Mouse (Mus musculus): Measurements from ENCODE around the gene Mtor. TPM values are rescaled to one million over a fixed set of nuclear protein-coding genes. Genes with fewer than 3 reads are reported as not detected.

The Mtor gene
- polyA plus RNA-seq, 1 experiment = 14.2 TPM

GRCm38 (mm10) chr4:148441931-148442330, 6.5 kb upstream of the Mtor start:
- Histone ChIP-seq H3K4me3 (ENCODE audit: extremely low read depth, insufficient read depth, insufficient read length) (no peak overlapping the region), H3K36me3 (ENCODE audit: control insufficient read depth, insufficient read depth, low read length) (no peaks in the 10 kb centered on the region), H3K4me1 (ENCODE audit: control insufficient read depth, insufficient read depth, insufficient read length) (peaks cover 7% of the 10 kb centered on the region; the same call in 1 of the 2 replicates), H3K27me3 (ENCODE audit: control insufficient read depth, insufficient read depth, low read length) (no peaks in the 10 kb centered on the region), H3K27ac (ENCODE audit: insufficient read depth, low read length) (no peak overlapping the region)
- TF ChIP-seq CTCF (IDR thresholded peaks at IDR 0.05; ENCODE audit: extremely low read depth, insufficient read depth, insufficient read length, insufficient replicate concordance) (no peak), POLR2A (IDR thresholded peaks at IDR 0.05; ENCODE audit: low read depth, low read length) (no peak)
- WGBS = 91% methylated on average over 5 of the region's 5 CpGs
- DNase-seq (ENCODE audit: low read depth in 1 of 2, low spot score in 2 of 2) = no peak

DNA sequence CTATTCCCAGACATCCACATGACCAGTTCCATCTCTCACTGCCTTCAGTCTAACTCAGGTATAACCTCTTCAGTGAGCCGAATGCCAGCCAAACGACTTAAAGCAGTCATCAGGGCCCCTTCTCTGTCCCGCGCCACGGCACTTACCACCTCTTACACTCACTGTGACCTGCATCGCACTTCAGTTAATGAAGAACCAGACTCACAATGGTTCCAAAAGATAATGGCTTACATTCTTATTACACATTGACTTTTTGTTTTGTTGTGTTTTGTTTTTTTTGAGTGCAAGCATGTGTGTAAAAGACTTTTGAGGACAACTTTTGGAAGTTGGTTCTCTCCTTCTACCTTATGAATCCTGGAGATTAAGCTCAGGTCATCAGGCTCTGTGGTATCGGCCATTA, 5.8 kb upstream of the Mtor start:
- DNase-seq (ENCODE audit: low read depth in 1 of 2, low spot score in 2 of 2) = no peak
- no peak overlapping the region for H3K27ac ChIP-seq (ENCODE audit: insufficient read depth, low read length)
- 94% methylated on average over 7 of the region's 7 CpGs for WGBS
- H3K27me3 ChIP-seq (ENCODE audit: control insufficient read depth, insufficient read depth, low read length) = no peaks in the 10 kb centered on the region
- no peak overlapping the region for H3K4me3 ChIP-seq (ENCODE audit: extremely low read depth, insufficient read depth, insufficient read length)
- H3K4me1 ChIP-seq (ENCODE audit: control insufficient read depth, insufficient read depth, insufficient read length) = peaks cover 7% of the 10 kb centered on the region; the same call in 1 of the 2 replicates
- TF ChIP-seq CTCF (IDR thresholded peaks at IDR 0.05; ENCODE audit: extremely low read depth, insufficient read depth, insufficient read length, insufficient replicate concordance) = no peak
- no peak for TF ChIP-seq POLR2A (IDR thresholded peaks at IDR 0.05; ENCODE audit: low read depth, low read length)
- H3K36me3 ChIP-seq (ENCODE audit: control insufficient read depth, insufficient read depth, low read length) = no peaks in the 10 kb centered on the region

GRCm38 (mm10) chr4:148444250-148444967, 4.0 kb upstream of the Mtor start, which contains the start of gene Ubiad1:
Gene Ubiad1 (minus strand): TSS chr4:148444771.
- peak within 1 kb of the TSS; percentile 96 for H3K4me3 ChIP-seq (ENCODE audit: extremely low read depth, insufficient read depth, insufficient read length)
- peak within 1 kb of the TSS; percentile 84 for H3K27ac ChIP-seq (ENCODE audit: insufficient read depth, low read length)
- 2% methylated on average over 45 of the region's 46 CpGs for WGBS

DNA sequence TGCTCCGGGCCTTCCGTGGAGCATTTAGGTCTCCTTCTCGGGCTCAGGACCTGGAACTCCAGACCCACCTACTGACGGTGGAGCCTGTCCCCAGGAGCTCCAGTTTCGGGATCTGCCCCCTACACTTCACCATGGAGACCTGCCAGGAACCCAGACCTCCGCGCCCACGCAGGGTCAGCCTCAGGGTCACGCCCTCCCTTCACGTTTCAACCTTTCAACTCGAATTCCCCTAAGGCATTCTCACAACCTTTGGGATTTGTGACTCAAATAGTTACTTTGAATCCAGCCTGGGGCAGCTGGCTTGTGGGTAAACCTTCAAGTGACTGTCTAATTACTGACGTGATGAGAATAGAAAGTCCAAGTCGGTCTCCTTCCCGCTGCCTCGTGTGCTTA, 438 bp downstream of the Mtor start:
- Histone ChIP-seq H3K27ac (ENCODE audit: insufficient read depth, low read length) (peak overlapping the region; percentile 44), H3K27me3 (ENCODE audit: control insufficient read depth, insufficient read depth, low read length) (no peaks in the 10 kb centered on the region), H3K36me3 (ENCODE audit: control insufficient read depth, insufficient read depth, low read length) (peaks cover 7% of the 10 kb centered on the region), H3K4me1 (ENCODE audit: control insufficient read depth, insufficient read depth, insufficient read length) (peaks cover 9% of the 10 kb centered on the region; the same call in 1 of the 2 replicates), H3K4me3 (ENCODE audit: extremely low read depth, insufficient read depth, insufficient read length) (peak overlapping the region; percentile 71)
- 0% methylated on average over 15 of the region's 15 CpGs for WGBS
- TF ChIP-seq CTCF (IDR thresholded peaks at IDR 0.05; ENCODE audit: extremely low read depth, insufficient read depth, insufficient read length, insufficient replicate concordance) (no peak), POLR2A (IDR thresholded peaks at IDR 0.05; ENCODE audit: low read depth, low read length) (no peak)
- DNase-seq (ENCODE audit: low read depth in 1 of 2, low spot score in 2 of 2) = no peak

More at GRCm38 (mm10) chr4:148444250-148444967, 4.0 kb upstream of the Mtor start, which contains the start of gene Ubiad1:
- Histone ChIP-seq H3K27me3 (ENCODE audit: control insufficient read depth, insufficient read depth, low read length) (no peaks in the 10 kb centered on the region), H3K4me1 (ENCODE audit: control insufficient read depth, insufficient read depth, insufficient read length) (peaks cover 11% of the 10 kb centered on the region; the same call in 1 of the 2 replicates), H3K36me3 (ENCODE audit: control insufficient read depth, insufficient read depth, low read length) (no peaks in the 10 kb centered on the region)
- TF ChIP-seq CTCF (IDR thresholded peaks at IDR 0.05; ENCODE audit: extremely low read depth, insufficient read depth, insufficient read length, insufficient replicate concordance) (no peak), POLR2A (IDR thresholded peaks at IDR 0.05; ENCODE audit: low read depth, low read length) (peak; percentile 62)
- peak; percentile 81 to 83 for DNase-seq (ENCODE audit: low read depth in 1 of 2, low spot score in 2 of 2)

- H3K27me3 ChIP-seq (ENCODE audit: control insufficient read depth, insufficient read depth, low read length) = no peaks in the 10 kb centered on the region
- no peak for DNase-seq (ENCODE audit: low read depth in 1 of 2, low spot score in 2 of 2)
- TF ChIP-seq CTCF (IDR thresholded peaks at IDR 0.05; ENCODE audit: extremely low read depth, insufficient read depth, insufficient read length, insufficient replicate concordance) (no peak), POLR2A (IDR thresholded peaks at IDR 0.05; ENCODE audit: low read depth, low read length) (no peak)
- 0 out of 2 replicates have a peak, but pooled peaks cover 4% of the 10 kb centered on the region for H3K4me1 ChIP-seq (ENCODE audit: control insufficient read depth, insufficient read depth, insufficient read length)
- H3K4me3 ChIP-seq (ENCODE audit: extremely low read depth, insufficient read depth, insufficient read length) = no peak overlapping the region
- WGBS = 96% methylated on average over 11 of the region's 11 CpGs
- no peak overlapping the region for H3K27ac ChIP-seq (ENCODE audit: insufficient read depth, low read length)
- peaks cover 46% of the 10 kb centered on the region for H3K36me3 ChIP-seq (ENCODE audit: control insufficient read depth, insufficient read depth, low read length)
Observed at GRCm38 (mm10) chr4:148453707-148454106, 5.3 kb downstream of the Mtor start.

DNA sequence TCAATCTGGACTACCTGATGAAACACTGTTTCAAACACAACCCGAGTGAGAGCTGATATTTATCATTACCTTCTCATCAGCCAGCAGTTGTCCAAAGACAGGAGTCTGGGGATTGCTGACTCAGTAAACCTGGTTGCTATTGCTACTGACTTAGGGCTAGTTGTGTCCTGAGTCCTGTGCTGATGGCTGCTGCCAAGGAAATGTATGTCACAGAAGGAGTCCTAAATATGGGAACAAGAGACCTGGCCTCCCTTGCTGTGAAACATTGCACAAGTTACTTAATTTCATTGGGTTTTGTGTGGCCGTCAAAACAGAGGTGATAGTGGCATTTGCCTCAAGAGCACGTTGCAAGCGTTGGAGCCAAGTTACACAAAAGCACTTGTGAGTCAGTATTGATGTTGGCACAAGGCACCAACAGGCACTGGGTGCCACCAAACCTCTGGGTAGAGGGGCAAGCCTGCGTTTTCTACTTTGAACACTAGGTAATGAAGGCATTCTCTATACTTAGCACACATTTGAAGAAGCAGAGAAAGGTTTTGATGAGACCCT, 7.1 kb downstream of the Mtor start:
- Histone ChIP-seq H3K36me3 (ENCODE audit: control insufficient read depth, insufficient read depth, low read length) (peaks cover 54% of the 10 kb centered on the region), H3K4me1 (ENCODE audit: control insufficient read depth, insufficient read depth, insufficient read length) (no peaks in the 10 kb centered on the region), H3K27ac (ENCODE audit: insufficient read depth, low read length) (no peak overlapping the region), H3K4me3 (ENCODE audit: extremely low read depth, insufficient read depth, insufficient read length) (no peak overlapping the region), H3K27me3 (ENCODE audit: control insufficient read depth, insufficient read depth, low read length) (no peaks in the 10 kb centered on the region)
- WGBS = 91% methylated on average over 5 of the region's 5 CpGs
- TF ChIP-seq CTCF (IDR thresholded peaks at IDR 0.05; ENCODE audit: extremely low read depth, insufficient read depth, insufficient read length, insufficient replicate concordance) = no peak
- no peak for TF ChIP-seq POLR2A (IDR thresholded peaks at IDR 0.05; ENCODE audit: low read depth, low read length)
- DNase-seq (ENCODE audit: low read depth in 1 of 2, low spot score in 2 of 2) = no peak

Data from spleen, adult 2 months (tissue).